In the genomic region with DNA sequence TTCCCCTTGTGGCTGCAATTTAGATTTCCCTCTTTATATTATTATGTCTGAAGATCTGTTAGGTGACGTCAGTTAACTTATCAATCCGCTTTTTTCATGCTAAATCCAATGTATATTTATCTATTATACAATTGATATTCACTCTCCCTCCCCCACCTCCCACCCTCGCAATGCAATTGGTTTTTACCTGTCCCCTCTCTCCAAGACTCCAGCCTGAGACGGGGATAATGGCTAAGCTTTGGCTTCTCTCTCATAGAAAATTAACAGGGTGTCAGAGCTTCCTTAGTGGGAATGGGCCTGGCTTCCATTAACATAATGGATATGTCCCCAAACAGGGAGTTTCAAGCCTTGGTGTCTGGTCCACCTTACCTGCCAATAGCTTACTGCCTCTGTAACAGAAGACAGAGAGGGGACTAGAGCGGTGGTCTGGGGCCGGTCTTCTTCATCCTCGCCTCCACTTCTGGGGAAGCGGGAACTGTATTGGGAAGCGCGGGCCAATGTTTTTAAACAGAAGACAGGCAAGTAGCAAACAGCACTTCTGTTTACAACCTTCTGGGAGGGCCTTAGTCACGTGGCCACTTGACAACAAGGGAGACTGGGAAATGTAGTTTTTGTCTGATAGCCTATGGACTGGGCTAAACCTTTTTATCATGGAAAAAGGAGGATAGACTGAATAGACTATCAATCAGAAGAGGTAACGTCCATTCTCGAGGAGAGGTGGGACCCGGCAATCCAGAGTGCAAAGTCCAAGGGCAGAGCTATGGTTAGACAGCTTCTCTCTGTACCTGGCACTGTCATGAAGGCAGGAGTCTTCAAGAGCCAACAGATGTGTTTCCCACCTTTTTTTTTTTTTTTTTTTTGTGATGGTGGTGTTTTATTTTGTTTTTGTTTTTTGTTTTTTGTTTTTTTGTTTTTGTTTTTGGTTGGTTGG, we compare ENCODE assay signal across 9 mouse cellular contexts.
A peak's percentile ranks its signal among the peaks of the same experiment; 100 is the strongest.
DNase-seq lines count a peak whose midpoint lies in the region; ATAC-seq lines count a peak whose summit lies in the region.
"Had no signal": no experiment of that assay in that cellular context is flagged by ENCODE, and none has a peak within 500 bp of the region (broad histone marks: within the 10 kb centered on the region; RNA-seq: fewer than 3 reads in every experiment).

No protein-coding gene starts in this region.

- no peaks in the 10 kb centered on the region for H3K9me3 ChIP-seq in neural tube, embryonic 11.5 days (ENCODE audit: control insufficient read depth, low read length)
- H3K9me3 ChIP-seq in heart, embryonic 15.5 days (replicated peaks): no peaks in the 10 kb centered on the region

- H3K4me1 ChIP-seq in neural tube, embryonic 11.5 days (ENCODE audit: control insufficient read depth, insufficient read depth, low read length): no peaks in the 10 kb centered on the region
- H3K4me1 ChIP-seq in heart, embryonic 15.5 days (replicated peaks): no peaks in the 10 kb centered on the region

- H3K4me2 ChIP-seq in neural tube, embryonic 11.5 days (ENCODE audit: low read depth): peak overlapping the region; percentile 46
- H3K4me2 ChIP-seq in heart, embryonic 15.5 days: peak overlapping the region; percentile 62

- DNase-seq in neural tube, embryonic 11.5 days (ENCODE audit: low spot score): no peak
- DNase-seq in neural tube, embryonic 10.5 days (ENCODE audit: extremely low spot score, low spot score): no peak
- DNase-seq in embryo, embryonic 10.5 days (ENCODE audit: low spot score): peak; percentile 74
- DNase-seq in kidney, postnatal 4 days: peak; percentile 43 to 58
- peak; percentile 60 to 64 for DNase-seq in lung, adult 18-20 months
- peak; percentile 44 for DNase-seq in retina, adult 2 months (ENCODE audit: low read depth, low spot score)
- DNase-seq in thymus, postnatal 0 days (ENCODE audit: low spot score): no peak

- no peak overlapping the region for H3K27ac ChIP-seq in neural tube, embryonic 11.5 days (ENCODE audit: low read depth, low read length)
- H3K27ac ChIP-seq in heart, embryonic 15.5 days: no peak overlapping the region

- H3K36me3 ChIP-seq in neural tube, embryonic 11.5 days (ENCODE audit: control insufficient read depth, insufficient read depth, low read length): no peaks in the 10 kb centered on the region
- no peaks in the 10 kb centered on the region for H3K36me3 ChIP-seq in heart, embryonic 15.5 days

- H3K27me3 ChIP-seq in neural tube, embryonic 11.5 days (ENCODE audit: control insufficient read depth, insufficient read depth, low read length): no peaks in the 10 kb centered on the region
- no peaks in the 10 kb centered on the region for H3K27me3 ChIP-seq in heart, embryonic 15.5 days

- H3K4me3 ChIP-seq in neural tube, embryonic 11.5 days (ENCODE audit: low read depth, low read length): peak overlapping the region; percentile 24
- peak overlapping the region; percentile 46 for H3K4me3 ChIP-seq in heart, embryonic 15.5 days

- peak overlapping the region; percentile 15; the same call in 1 of the 2 replicates for H3K9ac ChIP-seq in neural tube, embryonic 11.5 days (ENCODE audit: low read length)
- H3K9ac ChIP-seq in heart, embryonic 15.5 days: 0 out of 2 replicates have a peak overlapping the region, but pooled peaks have one; percentile 39

- 26% methylated on average over 14 of the region's 14 CpGs for WGBS in neural tube, embryonic 11.5 days
- WGBS in heart, embryonic 15.5 days: 28% methylated on average over 14 of the region's 14 CpGs

- ATAC-seq in neural tube, embryonic 11.5 days (ENCODE audit: insufficient read depth, low FRiP score, low TSS enrichment): peak; percentile 82
- ATAC-seq in heart, embryonic 15.5 days (replicated peaks; ENCODE audit: insufficient number of reproducible peaks, insufficient read depth, low FRiP score, low read depth): no peak
- ATAC-seq: Patski had no signal

Comparison
In these comparisons a context has a peak if more than half of its experiments do, and no peak if none do; other contexts are left out.
1. DNase-seq: peak in embryo, embryonic 10.5 days (single experiment), kidney, postnatal 4 days (2 of 2), lung, adult 18-20 months (2 of 2) and retina, adult 2 months (single experiment); none in neural tube, embryonic 11.5 days (single experiment), neural tube, embryonic 10.5 days (single experiment) and thymus, postnatal 0 days (single experiment).